Mouse (Mus musculus): ENCODE measurements around the gene Zbtb43.

Zbtb43 gene

GRCm38 (mm10) chr2:33430081-33430770, 38.1 kb downstream of the Zbtb43 start:
- no peak for DNase-seq (ENCODE audit: low spot score in 2 of 2)

GRCm38 (mm10) chr2:33429339-33429738, 39.0 kb downstream of the Zbtb43 start:
- DNase-seq (ENCODE audit: low spot score in 2 of 2): peak; percentile 37 to 43

GRCm38 (mm10) chr2:33426640-33427398, 41.5 kb downstream of the Zbtb43 start:
- no peak for DNase-seq (ENCODE audit: low spot score in 2 of 2)

GRCm38 (mm10) chr2:33417454-33417853, 50.9 kb downstream of the Zbtb43 start:
- no peak for DNase-seq (ENCODE audit: low spot score in 2 of 2)

- DNase-seq (ENCODE audit: low spot score in 2 of 2): no peak
These were observed 54.3 kb downstream of the Zbtb43 start for GRCm38 (mm10) chr2:33414019-33414418.

- no peak for DNase-seq (ENCODE audit: low spot score in 2 of 2)
These were observed 56.2 kb downstream of the Zbtb43 start for GRCm38 (mm10) chr2:33412111-33412510.

GRCm38 (mm10) chr2:33403511-33404003, 64.8 kb downstream of the Zbtb43 start:
- DNase-seq (ENCODE audit: low spot score in 2 of 2): no peak

GRCm38 (mm10) chr2:33402638-33403037, 65.7 kb downstream of the Zbtb43 start:
- no peak for DNase-seq (ENCODE audit: low spot score in 2 of 2)

- peak; percentile 46 to 58 for DNase-seq (ENCODE audit: low spot score in 2 of 2)
These were observed 66.1 kb downstream of the Zbtb43 start for GRCm38 (mm10) chr2:33402236-33402635.

GRCm38 (mm10) chr2:33401217-33401616, 67.1 kb downstream of the Zbtb43 start:
- peak in 1 of 2 experiments; percentile 15 for DNase-seq (ENCODE audit: low spot score in 2 of 2)

- DNase-seq (ENCODE audit: low spot score in 2 of 2): no peak
These were observed 67.8 kb downstream of the Zbtb43 start for GRCm38 (mm10) chr2:33400541-33400940.
